Mouse (Mus musculus) forebrain, embryonic 13.5 days (tissue): Measurements from ENCODE around the gene Mogs. TPM values are rescaled to one million over a fixed set of nuclear protein-coding genes. Genes with fewer than 3 reads are reported as not detected.

ENCODE experiments used
- ATAC-seq: fragments of 200-750 bp; cut with Nextera tagmentation; 2 replicates; pipeline ENCODE4 v1.8.0; 2017
- H3K27ac ChIP-seq: fragments of 300-500 bp; sonication (generic); 2 replicates; pipeline ENCODE4 v1.5.1; 2015; ENCODE audit warnings: inconsistent platforms, mild to moderate bottlenecking, moderate library complexity
- H3K27me3 ChIP-seq: fragments of 300-500 bp; sonication (generic); 2 replicates; pipeline ENCODE4 v1.6.1; 2015; ENCODE audit warnings: mild to moderate bottlenecking, inconsistent platforms
- H3K36me3 ChIP-seq: fragments of 300-500 bp; sonication (generic); 2 replicates; pipeline ENCODE4 v1.6.1; 2015; ENCODE audit warnings: mild to moderate bottlenecking, inconsistent platforms; ENCODE audit not compliant: poor library complexity, severe bottlenecking
- H3K4me1 ChIP-seq: fragments of 300-500 bp; sonication (generic); 2 replicates; pipeline ENCODE4 v1.6.1; 2015; ENCODE audit warnings: inconsistent platforms
- H3K4me2 ChIP-seq: fragments of 300-500 bp; sonication (generic); 2 replicates; pipeline ENCODE4 v1.6.1; 2015; ENCODE audit warnings: inconsistent platforms, mild to moderate bottlenecking, moderate library complexity
- H3K4me3 ChIP-seq: fragments of 300-500 bp; sonication (generic); 2 replicates; pipeline ENCODE4 v1.5.1; 2015; ENCODE audit warnings: mild to moderate bottlenecking, inconsistent platforms
- H3K9ac ChIP-seq: fragments of 300-500 bp; sonication (generic); 2 replicates; pipeline ENCODE4 v1.6.1; 2015; ENCODE audit warnings: mild to moderate bottlenecking, inconsistent platforms
- H3K9me3 ChIP-seq: fragments of 300-500 bp; sonication (generic); replicated peaks from 2 replicates; pipeline ENCODE4 v1.6.1; 2016; ENCODE audit warnings: inconsistent platforms
- WGBS: fragments of 180-500 bp; shearing (Covaris S2); methylation state at CpG from one replicate; pipeline ENCODE4 v1.1.7; 2015; 5-methylcytosine and 5-hydroxymethylcytosine counted together
- polyA plus RNA-seq: library from polyadenylated mRNA; unstranded; fragments of >200 nt; fragmentation: Nextera tagmentation; extraction: Ambion mirVana; gene quantifications from 2 replicates; pipeline ENCODE4 v1.2.1, GENCODE M21; 2015

Mogs gene
- 13.5 and 19.2 TPM in 2 replicates for polyA plus RNA-seq

DNA sequence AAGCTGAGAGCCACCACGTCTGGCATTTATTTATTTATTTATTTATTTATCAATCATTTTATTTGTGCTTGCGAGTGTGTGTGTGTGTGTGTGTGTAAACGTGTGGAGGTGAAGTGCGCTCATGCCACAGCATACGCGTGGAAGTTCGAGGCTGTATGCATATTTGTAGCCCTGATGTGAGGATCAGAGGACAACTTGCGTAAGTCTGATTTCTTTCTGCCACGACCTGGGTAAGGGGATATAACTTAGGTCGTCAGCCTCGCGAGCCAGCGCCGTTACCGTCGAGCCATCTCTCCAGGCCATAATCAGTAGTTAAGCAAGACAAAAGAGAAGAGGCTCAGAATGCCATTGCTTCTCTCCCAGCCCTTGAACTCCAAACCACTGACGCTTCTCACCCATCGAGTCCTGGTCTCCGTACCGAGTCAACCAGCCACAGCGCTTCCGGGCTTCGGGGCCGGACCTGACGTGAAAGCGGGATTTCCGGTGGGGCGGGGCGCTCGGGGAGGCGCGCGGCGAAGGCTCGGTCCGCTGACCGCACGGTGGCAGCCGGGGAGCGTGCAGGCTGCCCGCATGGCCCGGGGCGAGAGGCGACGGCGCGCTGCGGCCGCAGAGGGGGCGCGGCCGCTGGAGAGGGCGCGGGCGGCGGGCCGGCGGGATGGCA lies at the start of gene Mogs:
Gene Mogs, plus strand, starts transcription at position 486 of the 661 bp plus-strand sequence.
- Histone ChIP-seq H3K4me3 (peak within 1 kb of the TSS; percentile 89), H3K9ac (peak within 1 kb of the TSS; percentile 95), H3K4me2 (peak within 1 kb of the TSS; percentile 99), H3K36me3 (peaks cover 36% of the 10 kb centered on the region), H3K27me3 (no peaks in the 10 kb centered on the region), H3K4me1 (peaks cover 54% of the 10 kb centered on the region), H3K9me3 (no peaks in the 10 kb centered on the region), H3K27ac (peak within 1 kb of the TSS; percentile 74)
- 1% methylated on average over 43 of the region's 58 CpGs for WGBS
- peak; percentile 90 for ATAC-seq

DNA sequence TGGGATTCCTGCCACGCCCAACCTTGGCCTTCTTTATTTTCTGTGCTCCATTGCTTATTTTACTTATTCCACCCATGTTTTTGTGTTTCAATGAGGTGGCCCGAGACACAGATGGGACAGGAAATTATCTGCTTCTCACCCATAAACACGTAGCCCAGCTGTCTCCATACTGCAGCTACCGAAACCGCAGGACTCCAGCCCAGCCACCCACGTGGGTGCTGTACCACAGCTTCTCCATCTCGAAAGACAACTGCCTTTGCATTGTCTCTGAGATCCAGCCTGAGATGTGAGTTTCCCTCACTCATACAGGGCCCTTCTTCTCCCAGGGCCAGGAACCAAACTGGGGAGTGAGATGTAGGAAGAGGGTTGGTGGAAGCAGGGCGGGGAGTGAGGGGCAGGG lies 49.3 kb upstream of the Mogs start:
- no peak overlapping the region for H3K27ac ChIP-seq
- 40% methylated on average over 8 of the region's 8 CpGs for WGBS
- ATAC-seq, result no peak
- H3K27me3 ChIP-seq, result peaks cover 100% of the 10 kb centered on the region
- H3K36me3 ChIP-seq, result no peaks in the 10 kb centered on the region
- no peak overlapping the region for H3K9ac ChIP-seq
- no peak overlapping the region for H3K4me2 ChIP-seq
- H3K4me1 ChIP-seq, result peaks cover 18% of the 10 kb centered on the region
- H3K4me3 ChIP-seq, result no peak overlapping the region
- no peaks in the 10 kb centered on the region for H3K9me3 ChIP-seq

DNA sequence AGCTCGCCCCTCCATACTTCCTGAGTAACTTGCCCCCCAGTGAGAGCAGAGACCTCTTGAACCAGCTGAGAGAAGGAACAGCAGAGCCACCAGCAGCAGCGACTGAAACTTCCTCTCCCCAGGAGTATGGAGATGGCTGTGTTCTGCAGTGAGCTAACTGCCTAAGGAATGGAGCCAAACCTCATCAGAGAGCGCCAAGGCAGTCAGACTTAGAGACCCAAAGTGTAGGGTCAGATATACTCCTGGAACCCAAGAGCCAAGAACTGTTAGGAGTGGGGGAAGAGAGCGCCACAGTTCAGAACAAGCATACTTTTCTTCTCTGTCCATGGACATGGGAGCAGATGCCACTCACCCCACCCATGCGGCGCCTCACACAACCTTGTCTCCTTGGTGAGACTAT lies 48.9 kb upstream of the Mogs start:
- no peaks in the 10 kb centered on the region for H3K9me3 ChIP-seq
- no peak overlapping the region for H3K4me2 ChIP-seq
- peaks cover 100% of the 10 kb centered on the region for H3K27me3 ChIP-seq
- no peak overlapping the region for H3K9ac ChIP-seq
- WGBS, result 29% methylated on average over 6 of the region's 6 CpGs
- no peak for ATAC-seq
- H3K4me1 ChIP-seq, result peaks cover 22% of the 10 kb centered on the region
- H3K27ac ChIP-seq, result no peak overlapping the region
- H3K36me3 ChIP-seq, result no peaks in the 10 kb centered on the region
- H3K4me3 ChIP-seq, result no peak overlapping the region

DNA sequence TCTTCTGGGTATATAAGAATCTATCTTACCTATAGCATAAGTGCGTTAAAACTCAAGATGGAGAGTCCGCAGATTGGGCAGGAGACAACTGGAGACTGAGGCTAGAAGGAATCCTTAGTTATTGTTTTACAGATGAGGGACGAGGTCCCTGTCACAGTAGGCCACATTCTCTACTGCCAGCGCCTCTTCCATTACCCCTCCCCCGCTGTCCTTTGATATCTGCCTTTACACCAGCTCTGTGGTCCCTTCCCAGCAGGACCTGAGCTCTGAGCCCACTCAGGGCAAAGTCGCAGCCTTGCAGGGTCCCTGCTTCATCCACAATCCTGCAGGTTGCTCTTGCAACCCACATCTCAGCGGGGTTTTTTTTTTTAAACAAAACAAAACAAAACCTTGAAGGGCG lies 47.1 kb upstream of the Mogs start:
- Histone ChIP-seq H3K9me3 (no peaks in the 10 kb centered on the region), H3K27me3 (peaks cover 100% of the 10 kb centered on the region), H3K4me2 (no peak overlapping the region), H3K9ac (no peak overlapping the region), H3K4me1 (peaks cover 28% of the 10 kb centered on the region), H3K36me3 (no peaks in the 10 kb centered on the region), H3K4me3 (no peak overlapping the region), H3K27ac (no peak overlapping the region)
- WGBS, result under 1% methylated on average over 8 of the region's 8 CpGs
- ATAC-seq, result no peak

DNA sequence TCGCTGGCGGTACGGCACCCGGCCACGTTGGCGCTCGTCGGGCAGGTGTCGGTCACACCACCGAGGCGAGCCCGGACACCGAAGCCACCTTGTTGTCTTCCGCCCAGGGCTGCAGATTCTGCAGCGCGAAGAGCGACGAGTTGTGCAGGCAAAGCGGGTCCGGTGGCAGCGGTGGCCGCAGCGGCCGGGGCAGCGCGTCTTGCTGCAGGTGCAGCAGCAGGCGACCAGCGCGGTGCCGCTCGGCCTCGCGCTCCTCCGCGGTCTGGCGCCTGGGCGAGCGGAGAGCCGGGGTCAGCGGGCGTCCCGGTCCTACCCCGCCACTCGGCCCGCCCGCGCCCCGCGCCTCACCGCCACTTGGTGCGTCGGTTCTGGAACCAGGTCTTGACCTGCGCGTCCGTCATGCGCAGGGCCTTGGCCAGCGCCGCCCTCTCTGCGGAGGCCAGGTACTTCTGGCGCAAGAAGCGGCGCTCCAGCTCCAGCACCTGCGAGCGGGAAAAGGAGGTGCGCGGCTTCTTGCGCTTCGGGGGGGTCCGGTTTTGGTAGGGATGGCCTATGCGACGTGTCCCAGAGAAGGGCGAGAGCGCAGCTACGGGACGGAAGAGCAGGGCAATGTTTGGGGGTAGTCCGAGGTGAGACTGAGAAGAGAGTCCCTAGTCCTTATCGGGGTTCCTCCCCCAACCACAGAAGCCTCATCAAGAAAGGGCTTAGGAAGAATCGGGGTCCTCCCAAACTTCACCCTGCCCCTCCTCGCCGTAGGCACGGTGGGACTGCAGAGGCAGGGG lies 46.4 kb upstream of the Mogs start:
- H3K36me3 ChIP-seq, result no peaks in the 10 kb centered on the region
- ATAC-seq, result no peak
- H3K4me2 ChIP-seq, result peak overlapping the region; percentile 18
- H3K4me1 ChIP-seq, result peaks cover 28% of the 10 kb centered on the region
- H3K27ac ChIP-seq, result no peak overlapping the region
- H3K4me3 ChIP-seq, result peak overlapping the region; percentile 23
- H3K9me3 ChIP-seq, result no peaks in the 10 kb centered on the region
- H3K9ac ChIP-seq, result no peak overlapping the region
- WGBS, result under 1% methylated on average over 74 of the region's 81 CpGs
- H3K27me3 ChIP-seq, result peaks cover 100% of the 10 kb centered on the region

DNA sequence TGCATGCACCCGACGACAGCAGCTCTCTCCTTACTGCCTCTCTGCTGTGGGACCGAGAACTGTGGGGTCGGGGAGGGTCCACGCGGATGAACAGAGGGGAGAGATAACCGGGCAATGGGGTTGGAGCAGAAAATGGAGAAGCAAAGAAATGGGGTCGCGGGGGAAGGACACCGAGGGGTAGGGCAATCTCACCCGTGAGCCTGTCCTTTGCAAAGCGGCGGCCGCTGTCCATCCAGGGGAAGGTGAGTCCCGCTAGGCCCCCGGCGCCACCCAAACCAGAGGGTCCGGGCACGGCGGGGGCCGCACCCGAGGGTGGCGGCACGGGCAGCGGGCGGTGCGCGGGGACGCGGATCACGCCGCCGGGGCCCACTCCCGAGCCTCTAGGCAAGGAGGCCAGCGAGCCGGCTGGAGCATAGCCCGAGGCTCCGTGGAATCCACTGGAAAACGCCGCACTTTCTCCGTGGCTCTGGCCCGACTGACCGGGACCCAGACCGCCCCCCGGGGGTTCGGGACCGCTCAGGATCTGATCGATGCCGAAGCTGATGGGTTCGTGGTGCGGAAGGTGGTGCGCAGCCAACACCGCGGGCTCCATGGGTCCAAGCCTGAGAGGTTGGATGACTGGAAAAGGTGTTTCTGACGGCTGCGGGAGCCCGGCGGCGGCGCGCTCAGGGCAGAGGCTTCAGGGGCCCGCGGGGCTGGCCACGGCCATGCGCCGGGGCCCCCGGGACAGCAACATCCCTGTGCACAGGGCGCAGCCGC lies 45.6 kb upstream of the Mogs start:
- Histone ChIP-seq H3K9ac (no peak overlapping the region), H3K36me3 (no peaks in the 10 kb centered on the region), H3K9me3 (no peaks in the 10 kb centered on the region), H3K4me1 (peaks cover 28% of the 10 kb centered on the region), H3K27me3 (peaks cover 100% of the 10 kb centered on the region), H3K4me2 (peak overlapping the region; percentile 33), H3K4me3 (peak overlapping the region; percentile 21), H3K27ac (no peak overlapping the region)
- WGBS, result 1% methylated on average over 65 of the region's 69 CpGs
- ATAC-seq, result 0 out of 2 replicates have a peak, but pooled peaks have one; percentile 20

DNA sequence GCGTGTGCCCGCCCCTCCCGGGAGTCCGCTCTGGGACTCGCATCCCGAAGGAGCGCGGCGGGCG lies 45.2 kb upstream of the Mogs start, which contains the start of gene Tlx2:
Gene Tlx2, minus strand, starts transcription at position 47 of the 64 bp plus-strand sequence.
- Histone ChIP-seq H3K9ac (no peak within 1 kb of the TSS), H3K27ac (no peak within 1 kb of the TSS), H3K27me3 (peaks cover 100% of the 10 kb centered on the region), H3K4me1 (peaks cover 28% of the 10 kb centered on the region), H3K36me3 (no peaks in the 10 kb centered on the region), H3K4me2 (peak within 1 kb of the TSS; percentile 33), H3K4me3 (peak within 1 kb of the TSS; percentile 23), H3K9me3 (no peaks in the 10 kb centered on the region)
- ATAC-seq, result no peak
- WGBS, result 0% methylated on average over 9 of the region's 10 CpGs

DNA sequence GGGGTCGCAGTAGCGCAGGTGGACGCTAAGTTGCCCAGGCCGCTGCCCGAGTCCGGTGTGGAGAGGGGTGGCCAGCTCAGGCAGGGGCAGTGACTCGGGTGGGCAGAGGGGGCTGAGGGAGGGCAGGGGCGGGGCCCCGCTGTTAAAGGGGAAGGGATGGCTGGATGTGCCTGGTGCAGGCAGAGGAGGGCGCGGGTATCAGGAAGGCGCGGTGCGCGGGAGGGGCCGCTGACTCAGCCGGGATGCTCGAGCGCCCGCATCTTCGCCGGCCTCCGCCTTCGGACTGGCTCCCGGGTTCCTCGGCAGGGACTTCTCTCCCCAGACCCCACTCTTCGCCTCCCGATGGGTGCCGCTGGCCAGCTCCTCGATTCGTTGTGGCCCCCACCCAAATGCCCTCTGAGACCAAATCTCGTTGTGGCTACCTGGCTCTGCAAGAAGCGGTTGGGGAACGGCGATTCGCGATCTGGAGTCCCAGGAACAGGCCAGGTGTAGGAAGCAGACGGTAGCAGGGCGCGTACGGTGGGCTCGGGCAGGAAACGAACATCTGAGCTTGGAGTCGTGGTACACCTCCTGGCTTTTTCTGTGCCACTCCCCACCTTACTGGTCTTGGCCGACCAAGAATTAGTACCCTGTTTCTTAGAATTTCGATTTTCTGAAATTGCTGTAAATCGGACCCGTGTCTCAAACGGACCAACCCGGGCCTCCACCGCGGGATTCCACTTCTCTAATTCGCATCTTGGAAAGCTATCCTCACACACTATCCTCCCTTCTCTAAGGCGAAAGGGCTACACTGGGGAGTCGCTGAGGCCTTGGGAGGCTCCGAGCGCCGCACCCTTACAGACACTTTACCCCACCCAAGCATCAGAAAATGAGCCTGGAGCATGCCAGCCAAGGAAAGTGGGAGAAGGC lies 44.7 kb upstream of the Mogs start:
- WGBS, result under 1% methylated on average over 55 of the region's 58 CpGs
- H3K4me3 ChIP-seq, result peak overlapping the region; percentile 21

DNA sequence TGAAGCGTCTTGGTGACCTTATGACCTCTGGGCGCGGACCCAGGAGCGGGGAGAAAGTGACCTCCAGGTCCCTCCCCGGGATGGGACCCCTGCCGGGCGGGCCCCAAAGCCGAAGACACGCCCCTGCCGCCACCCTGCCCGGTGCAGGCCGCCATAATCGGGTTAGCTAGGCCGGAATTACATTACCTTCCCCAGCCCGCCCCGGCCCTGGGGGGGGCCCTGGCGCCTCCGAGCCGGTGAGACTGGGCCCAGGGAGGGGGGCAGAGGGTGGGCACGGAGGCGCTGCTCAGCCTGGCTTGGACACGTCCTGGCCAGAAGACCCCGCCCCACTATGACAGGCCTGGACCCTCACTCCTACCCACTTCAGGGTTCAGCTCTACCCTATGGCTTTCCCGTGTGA lies 44.1 kb upstream of the Mogs start:
- Histone ChIP-seq H3K9ac (no peak overlapping the region), H3K36me3 (no peaks in the 10 kb centered on the region), H3K4me2 (0 out of 2 replicates have a peak overlapping the region, but pooled peaks have one; percentile 13), H3K4me3 (0 out of 2 replicates have a peak overlapping the region, but pooled peaks have one; percentile 9), H3K4me1 (peaks cover 28% of the 10 kb centered on the region), H3K27me3 (peaks cover 100% of the 10 kb centered on the region), H3K9me3 (no peaks in the 10 kb centered on the region), H3K27ac (no peak overlapping the region)
- 1% methylated on average over 18 of the region's 24 CpGs for WGBS
- ATAC-seq, result peak; percentile 52; the same call in 1 of the 2 replicates

More for the DNA sequence above, 44.7 kb upstream of the Mogs start:
- H3K27ac ChIP-seq, result no peak overlapping the region
- peaks cover 100% of the 10 kb centered on the region for H3K27me3 ChIP-seq
- no peak overlapping the region for H3K9ac ChIP-seq
- H3K36me3 ChIP-seq, result no peaks in the 10 kb centered on the region
- H3K9me3 ChIP-seq, result no peaks in the 10 kb centered on the region
- ATAC-seq, result 0 out of 2 replicates have a peak, but pooled peaks have one; percentile 13
- peaks cover 28% of the 10 kb centered on the region for H3K4me1 ChIP-seq
- H3K4me2 ChIP-seq, result peak overlapping the region; percentile 33

DNA sequence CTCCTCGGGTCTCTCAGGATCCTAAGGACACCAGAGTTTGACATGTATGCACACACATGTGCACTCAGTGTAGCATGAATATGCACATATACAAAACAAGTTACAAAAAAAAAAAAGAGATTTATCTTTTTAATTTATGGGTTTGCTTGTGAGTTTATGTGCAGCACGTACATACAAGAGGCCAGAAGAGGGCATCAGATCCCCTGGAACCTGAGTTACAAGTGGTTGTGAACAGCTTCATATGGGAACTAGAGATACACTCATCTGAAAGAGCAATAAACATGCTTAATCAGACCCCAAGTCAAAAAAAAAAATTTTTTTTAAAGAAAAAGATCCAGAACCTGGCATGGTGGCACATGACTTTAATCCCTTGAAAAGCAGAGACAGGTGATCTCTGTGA lies 40.3 kb upstream of the Mogs start:
- peaks cover 74% of the 10 kb centered on the region for H3K27me3 ChIP-seq
- peaks cover 1% of the 10 kb centered on the region; the same call in 1 of the 2 replicates for H3K36me3 ChIP-seq
- H3K9me3 ChIP-seq, result no peaks in the 10 kb centered on the region
- H3K27ac ChIP-seq, result no peak overlapping the region
- ATAC-seq, result no peak
- WGBS, result 19% methylated on average over 2 of the region's 2 CpGs
- H3K9ac ChIP-seq, result no peak overlapping the region
- peaks cover 37% of the 10 kb centered on the region for H3K4me1 ChIP-seq
- no peak overlapping the region for H3K4me2 ChIP-seq
- no peak overlapping the region for H3K4me3 ChIP-seq

DNA sequence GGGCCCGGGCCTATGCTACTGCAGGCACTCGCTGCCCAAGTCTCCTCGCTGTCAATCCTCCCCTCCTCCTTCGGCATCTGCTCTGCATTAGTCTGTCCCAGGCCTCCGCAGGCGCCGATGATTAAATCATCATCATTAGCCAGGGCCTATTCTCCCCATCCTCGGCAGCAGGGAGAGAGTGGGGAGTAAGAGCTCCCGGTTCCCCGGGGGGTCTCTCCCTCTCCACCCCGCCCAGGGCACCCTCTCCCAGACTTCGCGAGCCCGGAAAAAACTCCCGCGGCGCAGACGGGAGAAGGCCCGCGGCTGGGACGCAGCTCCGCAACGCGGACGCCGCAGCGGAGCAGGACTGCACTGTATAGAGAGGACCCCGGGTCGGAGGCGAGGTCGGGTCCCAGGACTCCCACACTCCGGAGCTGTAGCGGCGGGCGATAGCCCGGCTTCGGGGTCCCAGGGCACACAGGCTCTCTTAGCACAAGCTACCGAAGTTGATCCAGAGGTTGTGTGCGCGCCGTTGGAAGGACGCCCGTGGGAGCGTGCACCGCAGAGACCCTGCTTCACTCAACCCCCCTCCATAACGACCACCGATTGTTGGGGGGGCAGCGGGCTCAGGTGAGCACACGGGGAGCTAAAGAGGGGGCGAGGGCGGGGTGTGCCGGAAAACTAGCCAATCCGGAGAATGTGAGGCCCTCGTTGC lies 37.5 kb upstream of the Mogs start, which contains the start of gene Pcgf1:
Gene Pcgf1, plus strand, starts transcription at position 240 of the 694 bp plus-strand sequence.
- peaks cover 29% of the 10 kb centered on the region for H3K36me3 ChIP-seq
- H3K9me3 ChIP-seq, result no peaks in the 10 kb centered on the region
- peak within 1 kb of the TSS; percentile 97 for H3K4me2 ChIP-seq
- H3K27ac ChIP-seq, result peak within 1 kb of the TSS; percentile 87
- H3K9ac ChIP-seq, result peak within 1 kb of the TSS; percentile 84
- peak within 1 kb of the TSS; percentile 79 for H3K4me3 ChIP-seq
- peaks cover 21% of the 10 kb centered on the region for H3K4me1 ChIP-seq
- peak; percentile 82 for ATAC-seq
- peaks cover 51% of the 10 kb centered on the region for H3K27me3 ChIP-seq
- under 1% methylated on average over 54 of the region's 54 CpGs for WGBS
